Mouse (Mus musculus) bone marrow macrophage, adult 2 months (primary cell): Measurements from ENCODE around the gene Sec1.

ENCODE experiments used
- CTCF ChIP-seq: IDR thresholded peaks from 2 replicates; pipeline ENCODE4 v1.5.1; 2012; ENCODE audit warnings: low read depth, mild to moderate bottlenecking, low read length, moderate library complexity
- POLR2A ChIP-seq: IDR thresholded peaks from 2 replicates; pipeline ENCODE4 v1.6.1; 2012; ENCODE audit warnings: mild to moderate bottlenecking, low read depth, low read length, borderline replicate concordance

DNA sequence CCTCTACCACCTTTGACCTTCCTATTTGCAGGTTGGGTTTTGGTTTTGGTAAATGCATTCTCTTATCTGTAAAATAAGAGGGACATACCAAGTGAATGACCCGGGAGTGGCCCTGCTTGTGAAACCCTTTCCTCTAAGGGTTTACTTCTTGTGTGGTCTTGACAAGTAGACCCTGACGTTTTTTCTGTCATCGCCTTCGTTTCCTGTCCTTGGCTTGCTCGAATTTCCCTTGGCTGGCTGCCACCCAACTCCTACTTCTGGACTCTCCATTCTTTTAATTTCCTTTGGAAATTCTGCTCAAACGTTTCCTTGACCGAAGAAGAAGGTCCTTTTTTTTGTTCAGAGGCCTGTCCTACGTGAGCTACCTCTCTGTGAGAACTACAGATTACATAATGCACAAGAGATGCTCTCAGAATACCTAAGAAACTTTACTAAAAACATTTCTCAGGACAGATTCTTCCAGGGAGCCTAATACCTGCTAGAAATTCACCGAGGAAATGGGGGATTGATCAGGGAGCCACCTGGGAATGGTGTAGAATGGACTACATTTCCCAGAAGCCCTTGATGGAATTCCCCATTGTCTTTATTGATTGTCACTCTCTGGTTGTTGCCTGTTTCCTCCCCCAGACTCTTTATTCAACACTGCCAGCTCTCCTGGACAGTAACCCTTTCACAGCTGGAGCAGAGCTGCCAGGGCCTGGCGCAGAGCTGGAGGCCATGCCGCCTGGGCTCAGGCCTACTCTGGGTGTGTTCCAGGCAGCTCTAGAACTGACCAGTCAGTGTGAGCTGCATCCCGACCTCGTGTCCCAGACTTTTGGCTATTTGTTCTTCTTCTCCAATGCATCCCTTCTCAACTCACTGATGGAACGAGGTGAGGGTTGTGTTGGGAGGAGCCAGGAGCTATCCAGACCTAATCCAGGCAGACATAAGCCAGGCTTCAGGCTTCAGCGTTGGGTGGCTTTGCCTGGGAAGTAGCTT lies 58.2 kb downstream of the Sec1 start:
- no peak for TF ChIP-seq CTCF
- no peak for TF ChIP-seq POLR2A
